Mouse (Mus musculus): Measurements from ENCODE around the gene Gatad2b. TPM values are rescaled to one million over a fixed set of nuclear protein-coding genes. Genes with fewer than 3 reads are reported as not detected.
A peak's percentile ranks its signal among the peaks of the same experiment; 100 is the strongest.

The Gatad2b gene
- total and polyA plus RNA-seq, 3 experiments = 8.4 to 22.6 (median 8.9) TPM

DNA sequence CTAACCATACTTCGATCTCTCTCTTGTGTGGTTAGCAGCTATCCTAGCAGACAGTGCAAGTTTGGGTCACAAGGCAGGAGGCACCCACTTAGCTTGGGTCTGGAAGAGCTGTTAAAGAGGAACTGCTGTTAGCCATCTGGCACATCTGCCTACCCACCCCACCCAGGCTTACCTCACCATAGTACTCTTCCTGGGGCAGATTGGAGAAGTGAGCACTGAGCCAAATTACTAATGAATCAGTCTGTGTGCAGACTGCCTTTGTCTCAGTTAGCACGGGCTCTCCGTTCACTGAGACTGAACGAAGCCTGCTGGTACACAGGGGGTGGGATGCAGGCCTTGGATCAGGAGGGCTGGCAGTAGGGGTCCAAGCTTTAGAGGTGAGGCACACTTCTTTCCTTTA, 90.7 kb downstream of the Gatad2b start:
- dilution Hi-C loops (cut with MboI; ENCODE audit: extremely low pct_ligation_motif_present, extremely low pct_unique_long_range_greater_than_20kb, low sequenced_read_pairs) (no loop called here), in situ Hi-C loops (cut with MboI; ENCODE audit: low pct_ligation_motif_present, low pct_unique_long_range_greater_than_20kb, low sequenced_read_pairs) (no loop called here)
- TF ChIP-seq TCF12 (IDR thresholded peaks at IDR 0.05; ENCODE audit: low read depth, low read length) (peak; percentile 79), JUN (IDR thresholded peaks at IDR 0.05; ENCODE audit: insufficient read depth, low read depth, low read length) (no peak; the same call in 1 of the 2 replicates), TBP (conservative IDR thresholded peaks at IDR 0.05; ENCODE audit: low read depth, low read length) (peak; percentile 44; the same call in 1 of the 2 replicates), E2F4 (IDR thresholded peaks at IDR 0.05; ENCODE audit: insufficient replicate concordance, low read depth, low read length) (no peak), NELFE (IDR thresholded peaks at IDR 0.05; ENCODE audit: low read depth, low read length) (no peak), EP300 (IDR thresholded peaks at IDR 0.05; ENCODE audit: low read length) (peak; percentile 92), MAZ (IDR thresholded peaks at IDR 0.05; ENCODE audit: low read depth, low read length) (no peak), MAX (IDR thresholded peaks at IDR 0.05; ENCODE audit: low read length) (peak; percentile 33; the same call in 1 of the 2 replicates), SIN3A (IDR thresholded peaks at IDR 0.05; ENCODE audit: low read length) (0 out of 2 replicates have a peak, but pooled peaks have one; percentile 17), ETS1 (conservative IDR thresholded peaks at IDR 0.05; ENCODE audit: low read depth, low read length) (peak; percentile 38), ZNF384 (IDR thresholded peaks at IDR 0.05; ENCODE audit: low read depth, low read length) (no peak), IRF4 (IDR thresholded peaks at IDR 0.05; ENCODE audit: low read depth, low read length) (peak; percentile 84), MEF2A (IDR thresholded peaks at IDR 0.05; ENCODE audit: borderline replicate concordance, low read depth, low read length) (0 out of 2 replicates have a peak, but pooled peaks have one; percentile 24), USF1 (IDR thresholded peaks at IDR 0.05; ENCODE audit: low read depth, low read length) (no peak)
- 0 out of 2 replicates have a peak overlapping the region, but pooled peaks have one; percentile 8 for H3K27ac ChIP-seq (ENCODE audit: insufficient read depth, low read depth)
- H3K9me3 ChIP-seq (replicated peaks; ENCODE audit: low read length) = peaks cover 3% of the 10 kb centered on the region
- H3K79me2 ChIP-seq (replicated peaks; ENCODE audit: control insufficient read depth, extremely low read depth, insufficient read depth, poor library complexity, severe bottlenecking) = no peaks in the 10 kb centered on the region
- H3K4me3 ChIP-seq (replicated peaks in 1 of 3; ENCODE audit: low read depth in 2 of 3, low read length in 2 of 3, poor library complexity in 1 of 3) = no peak overlapping the region
- no peaks in the 10 kb centered on the region for H3K27me3 ChIP-seq (replicated peaks)
- H3K36me3 ChIP-seq (replicated peaks in 1 of 2; ENCODE audit: control insufficient read depth in 1 of 2, insufficient read depth in 1 of 2, low read length in 1 of 2) = peaks cover 32 to 41% of the 10 kb centered on the region in 2 experiments
- DNase-seq (ENCODE audit: extremely low read depth) = peak; percentile 95
- H3K9ac ChIP-seq (ENCODE audit: insufficient read depth, low read depth) = no peak overlapping the region
- no peak overlapping the region for H3K4me2 ChIP-seq (ENCODE audit: insufficient read depth, low read depth, poor library complexity, severe bottlenecking)
- peaks cover 7 to 35% of the 10 kb centered on the region in 2 experiments for H3K4me1 ChIP-seq (ENCODE audit: control insufficient read depth in 1 of 2, insufficient read depth in 2 of 2)

DNA sequence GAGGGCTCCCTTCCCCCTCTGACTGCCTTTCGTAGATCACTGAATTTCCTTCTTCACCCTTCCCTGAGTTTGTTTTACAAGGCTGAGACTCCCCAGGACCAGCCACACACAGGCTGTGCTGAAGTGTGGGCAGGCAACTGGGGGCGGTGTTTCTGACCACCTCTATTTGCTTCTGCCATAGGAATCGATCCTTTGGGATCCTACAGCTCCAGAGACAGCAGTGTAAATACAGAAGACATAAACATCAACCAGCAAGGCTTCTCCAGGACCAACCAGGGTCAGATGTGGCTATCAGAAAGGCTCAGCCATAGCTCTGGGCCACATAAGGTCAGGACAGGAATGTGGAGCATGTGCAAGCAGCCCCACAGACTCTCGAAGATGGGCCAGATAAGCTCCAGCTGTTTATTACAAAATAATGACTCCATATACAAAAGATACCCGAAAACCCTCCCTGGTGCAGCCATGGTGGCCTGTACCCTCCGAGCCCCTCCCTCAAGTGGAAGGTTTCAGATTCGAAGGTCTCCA, 91.9 kb downstream of the Gatad2b start:
- in situ Hi-C loops (cut with MboI; ENCODE audit: low pct_ligation_motif_present, low pct_unique_long_range_greater_than_20kb, low sequenced_read_pairs) = no loop called here
- Histone ChIP-seq H3K27ac (ENCODE audit: insufficient read depth, low read depth) (no peak overlapping the region), H3K4me1 (ENCODE audit: control insufficient read depth in 1 of 2, insufficient read depth in 2 of 2) (peaks cover 7 to 31% of the 10 kb centered on the region in 2 experiments), H3K27me3 (replicated peaks) (no peaks in the 10 kb centered on the region), H3K9ac (ENCODE audit: insufficient read depth, low read depth) (no peak overlapping the region), H3K4me3 (replicated peaks in 1 of 3; ENCODE audit: low read depth in 2 of 3, low read length in 2 of 3, poor library complexity in 1 of 3) (no peak overlapping the region), H3K79me2 (replicated peaks; ENCODE audit: control insufficient read depth, extremely low read depth, insufficient read depth, poor library complexity, severe bottlenecking) (no peaks in the 10 kb centered on the region), H3K9me3 (replicated peaks; ENCODE audit: low read length) (no peaks in the 10 kb centered on the region), H3K36me3 (replicated peaks in 1 of 2; ENCODE audit: control insufficient read depth in 1 of 2, insufficient read depth in 1 of 2, low read length in 1 of 2) (peaks cover 44 to 53% of the 10 kb centered on the region in 2 experiments), H3K4me2 (ENCODE audit: insufficient read depth, low read depth, poor library complexity, severe bottlenecking) (no peak overlapping the region)
- no peak for DNase-seq (ENCODE audit: extremely low read depth)
- dilution Hi-C loops (cut with MboI; ENCODE audit: extremely low pct_ligation_motif_present, extremely low pct_unique_long_range_greater_than_20kb, low sequenced_read_pairs) = no loop called here
- TF ChIP-seq BHLHE40 (IDR thresholded peaks at IDR 0.05; ENCODE audit: low read depth, low read length) (no peak), ZKSCAN1 (IDR thresholded peaks at IDR 0.05; ENCODE audit: borderline replicate concordance, low read depth, low read length) (no peak), NELFE (IDR thresholded peaks at IDR 0.05; ENCODE audit: low read depth, low read length) (no peak), CHD2 (IDR thresholded peaks at IDR 0.05; ENCODE audit: low read length) (no peak), JUN (IDR thresholded peaks at IDR 0.05; ENCODE audit: insufficient read depth, low read depth, low read length) (no peak), E2F4 (IDR thresholded peaks at IDR 0.05; ENCODE audit: insufficient replicate concordance, low read depth, low read length) (no peak), RAD21 (IDR thresholded peaks at IDR 0.05; ENCODE audit: low read depth, low read length) (no peak), TCF12 (IDR thresholded peaks at IDR 0.05; ENCODE audit: low read depth, low read length) (no peak), USF1 (IDR thresholded peaks at IDR 0.05; ENCODE audit: low read depth, low read length) (no peak), CHD1 (IDR thresholded peaks at IDR 0.05; ENCODE audit: low read depth, low read length) (no peak), KAT2A (IDR thresholded peaks at IDR 0.05; ENCODE audit: insufficient replicate concordance, low read length) (no peak), MXI1 (IDR thresholded peaks at IDR 0.05; ENCODE audit: low read depth, low read length) (no peak)
